Mouse (Mus musculus) neural tube, embryonic 14.5 days (tissue): Measurements from ENCODE around the gene Gfi1b. TPM values are rescaled to one million over a fixed set of nuclear protein-coding genes. Genes with fewer than 3 reads are reported as not detected.

ENCODE experiments used
- microRNA-seq: library from miRNA; unstranded; fragments of <30 nt; microRNA quantifications from one replicate; pipeline ENCODE4, GENCODE M21; 2016
- polyA plus RNA-seq: library from polyadenylated mRNA; unstranded; fragments of >200 nt; fragmentation: Nextera tagmentation; extraction: Ambion mirVana; gene quantifications from 2 replicates; pipeline ENCODE4 v1.2.1, GENCODE M21; 2014

Gene Gfi1b
- polyA plus RNA-seq, 1 experiment from 2014 or later = not detected

Small RNA genes lying within 50 kb of the gene (microRNA-seq; reads per million reads assigned to microRNA genes)
- gene Gm22824 = not detected

Other genes with a start within 250 kb of the Gfi1b start
- 14.1 and 15.9 TPM in 2 replicates for gene Ppp1r26, start 175.2 kb downstream of the Gfi1b start, polyA plus RNA-seq
- gene 1700007K13Rik, start 155.7 kb downstream of the Gfi1b start, polyA plus RNA-seq = 4.7 and 7.5 TPM in 2 replicates
- 57.2 and 57.7 TPM in 2 replicates for gene Mrps2, start 153.9 kb downstream of the Gfi1b start, polyA plus RNA-seq
- gene Gbgt1, start 125.1 kb downstream of the Gfi1b start, polyA plus RNA-seq = 0.23 and 1.6 TPM in 2 replicates
- gene Gm10134, start 115.9 kb downstream of the Gfi1b start, polyA plus RNA-seq = 3.5 TPM in 1 of 2 replicates, not detected in the other
- gene Ralgds, start 108.9 kb downstream of the Gfi1b start, polyA plus RNA-seq = 76.5 and 88.2 TPM in 2 replicates
- gene Cel, start 58.6 kb downstream of the Gfi1b start, polyA plus RNA-seq = not detected in 2 replicates
- gene Gtf3c5, start 38.2 kb downstream of the Gfi1b start, polyA plus RNA-seq = 28.0 and 30.7 TPM in 2 replicates
- gene Tsc1, start 19.2 kb upstream of the Gfi1b start, polyA plus RNA-seq = 32.2 and 36.0 TPM in 2 replicates
- gene Spaca9, start 77.7 kb upstream of the Gfi1b start, polyA plus RNA-seq = 1.6 TPM in 2 replicates
- 1.4 and 1.5 TPM in 2 replicates for gene Ak8, start 78.2 kb upstream of the Gfi1b start, polyA plus RNA-seq
- gene Gtf3c4, start 218.4 kb upstream of the Gfi1b start, polyA plus RNA-seq = 32.0 and 33.7 TPM in 2 replicates
- gene Ddx31, start 218.4 kb upstream of the Gfi1b start, polyA plus RNA-seq = 11.2 and 11.5 TPM in 2 replicates